Mouse (Mus musculus) heart, postnatal 0 days (tissue): ENCODE measurements around the gene Mat2a.

ENCODE experiments used
- CTCF ChIP-seq: IDR thresholded peaks from 2 replicates; pipeline ENCODE4 v1.5.1; 2016; ENCODE audit warnings: antibody characterized with exemption, control low read depth, low read depth
- EP300 ChIP-seq: IDR thresholded peaks from 2 replicates; pipeline ENCODE4 v1.6.1; 2016; ENCODE audit warnings: antibody characterized with exemption, low read depth

GRCm38 (mm10) chr6:72438226-72438625 lies 1.1 kb downstream of the Mat2a start:
- TF ChIP-seq CTCF = no peak
- TF ChIP-seq EP300 = no peak
